Mouse (Mus musculus): Measurements from ENCODE around the gene Glo1.

Glo1 gene

GRCm38 (mm10) chr17:30576946-30577345, 49.7 kb downstream of the Glo1 start:
- no peak for DNase-seq (ENCODE audit: low spot score)

DNA sequence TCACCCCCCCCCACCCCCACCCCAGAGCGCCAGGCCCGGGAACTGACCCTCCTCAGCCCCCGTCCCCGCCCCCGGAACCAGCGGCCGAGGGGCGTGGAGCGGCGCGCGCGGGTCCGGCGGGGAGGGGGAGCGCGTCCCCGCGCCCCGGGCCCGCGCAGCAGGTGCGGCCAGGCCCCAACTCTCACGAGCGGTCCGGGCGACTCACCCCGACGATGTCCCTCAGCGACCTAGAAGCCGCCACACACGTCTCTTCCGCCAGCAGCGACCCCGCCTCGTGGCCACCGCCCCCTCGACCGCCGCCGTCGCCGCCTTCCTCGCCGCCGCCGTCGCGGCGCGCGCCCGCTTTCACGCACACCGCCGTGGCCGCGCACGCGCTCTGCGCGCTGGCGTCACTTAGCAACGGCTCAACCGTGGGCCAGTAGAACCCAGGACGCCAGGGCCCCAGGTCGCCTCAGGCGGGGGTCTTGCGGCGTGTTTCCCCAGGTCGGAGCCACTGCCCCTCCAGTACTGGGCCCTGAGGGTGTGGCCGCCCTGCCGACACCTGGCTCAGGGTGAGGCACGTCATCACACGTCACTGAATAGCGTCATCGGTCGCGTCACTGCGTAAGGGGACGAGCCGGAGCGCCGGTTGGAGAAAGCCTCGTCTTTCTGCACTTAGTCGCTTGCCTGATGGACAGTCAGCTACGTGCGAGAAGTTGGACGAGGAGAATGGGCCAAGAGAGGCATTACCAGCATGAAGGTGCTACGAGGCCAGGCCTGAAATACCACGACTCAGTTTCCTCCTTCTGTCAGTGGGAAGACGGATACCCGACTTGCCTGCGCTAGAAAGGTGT, 50.5 kb downstream of the Glo1 start, which contains the start of gene Btbd9:
TSS of gene Btbd9 (minus strand) at position 548 of the 833 bp plus-strand sequence.
- DNase-seq (ENCODE audit: low spot score): peak; percentile 86

GRCm38 (mm10) chr17:30575121-30575904, 51.4 kb downstream of the Glo1 start:
- DNase-seq (ENCODE audit: low spot score): peak; percentile 49

- no peak for DNase-seq (ENCODE audit: low spot score)
Measured at GRCm38 (mm10) chr17:30574783-30575075, 51.9 kb downstream of the Glo1 start.

DNA sequence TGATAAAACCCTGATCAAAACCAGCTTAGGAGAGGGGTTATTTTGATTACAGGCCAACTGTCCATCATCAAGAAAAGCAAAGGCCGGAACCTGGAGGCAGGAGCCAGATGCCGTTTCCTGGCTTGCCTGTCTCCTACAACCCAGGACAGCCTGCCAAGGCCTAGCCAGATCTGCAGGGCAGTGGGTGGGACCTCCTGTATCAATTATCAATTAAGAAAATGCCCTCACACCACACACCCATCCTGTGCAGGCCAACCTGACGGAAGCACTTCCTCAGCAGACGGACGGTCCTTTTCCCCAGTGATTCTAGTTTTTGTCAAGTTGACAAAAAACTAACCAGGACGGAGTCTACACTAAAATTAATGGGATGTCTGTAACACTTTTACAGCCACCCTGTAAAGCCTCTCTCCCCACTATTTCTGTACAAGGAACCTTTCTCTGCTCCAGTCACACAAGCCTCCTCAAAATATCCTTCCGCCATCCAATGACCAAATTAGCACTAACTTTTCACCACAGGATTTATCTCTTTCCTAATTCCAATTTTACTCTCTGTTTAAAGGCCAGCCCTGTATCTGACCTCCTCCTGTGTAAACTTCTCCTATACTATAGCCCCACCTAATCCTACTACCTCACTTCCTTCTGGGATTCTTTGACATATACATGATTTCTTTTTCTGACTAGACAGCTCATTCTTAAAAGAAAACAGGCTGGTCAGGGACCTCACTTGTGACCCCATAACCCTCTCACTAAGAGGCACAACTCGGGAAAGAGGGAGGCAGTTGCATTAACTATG, 52.5 kb downstream of the Glo1 start:
- peak; percentile 46 for DNase-seq (ENCODE audit: low spot score)

DNA sequence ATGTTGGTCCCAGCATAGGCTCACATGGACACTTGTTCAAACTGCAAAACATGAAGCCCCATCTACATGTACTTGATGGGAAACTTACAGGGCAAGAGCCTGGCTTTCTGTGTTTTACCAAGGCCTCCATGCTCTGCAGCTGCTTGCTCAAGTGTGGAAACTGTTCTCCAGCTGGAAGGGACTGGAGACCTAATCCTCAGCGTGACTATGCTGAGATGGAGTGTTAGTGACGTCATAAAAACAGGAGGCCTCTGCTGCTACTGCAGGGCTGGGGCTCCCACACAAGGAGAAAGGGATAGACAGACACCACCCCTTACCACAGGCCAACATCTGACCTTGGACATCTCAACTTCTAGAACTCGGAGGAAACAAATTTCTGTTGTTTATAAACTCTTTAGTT, 55.7 kb downstream of the Glo1 start:
- DNase-seq (ENCODE audit: low spot score): no peak

DNA sequence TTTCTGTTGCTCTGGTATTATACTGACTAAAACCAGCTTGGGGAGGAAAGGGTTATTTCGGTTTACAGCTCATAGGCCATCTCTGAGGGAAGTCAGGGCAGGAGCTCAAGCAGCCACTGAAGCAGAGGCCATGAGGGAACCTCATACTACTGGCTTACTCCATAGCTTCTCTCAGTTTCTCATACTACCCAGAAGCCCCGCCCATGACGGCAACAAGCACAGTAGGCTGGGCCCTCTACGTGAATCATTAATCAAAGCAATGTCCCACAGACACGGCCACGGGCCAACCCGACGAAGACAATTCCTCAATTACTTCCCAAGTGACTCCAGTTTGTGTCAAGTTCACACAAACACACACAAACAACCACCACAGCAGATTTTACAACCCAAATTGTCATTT, 56.5 kb downstream of the Glo1 start:
- DNase-seq (ENCODE audit: low spot score): no peak

- DNase-seq (ENCODE audit: low spot score): no peak
Measured at GRCm38 (mm10) chr17:30568473-30568872, 58.2 kb downstream of the Glo1 start.

DNA sequence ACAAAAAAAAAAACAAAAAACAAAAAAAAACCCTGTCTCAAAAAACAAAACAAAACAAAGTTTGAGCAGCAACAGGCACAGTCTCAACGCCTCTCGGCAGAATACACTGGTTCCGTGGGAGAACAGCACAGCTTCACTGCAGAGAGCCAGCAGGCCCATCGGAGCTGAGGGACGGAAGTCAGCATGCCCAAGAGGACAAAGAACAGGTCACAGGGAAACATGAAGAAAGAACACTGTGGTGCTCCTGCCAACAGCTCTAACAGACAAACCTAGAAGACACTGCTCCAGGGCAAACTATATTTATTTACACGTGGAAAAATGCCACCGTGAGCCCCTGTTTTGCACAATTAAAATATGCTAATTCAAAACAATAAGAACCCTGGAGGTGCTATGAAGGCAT, 61.7 kb downstream of the Glo1 start:
- DNase-seq (ENCODE audit: low spot score): no peak

DNA sequence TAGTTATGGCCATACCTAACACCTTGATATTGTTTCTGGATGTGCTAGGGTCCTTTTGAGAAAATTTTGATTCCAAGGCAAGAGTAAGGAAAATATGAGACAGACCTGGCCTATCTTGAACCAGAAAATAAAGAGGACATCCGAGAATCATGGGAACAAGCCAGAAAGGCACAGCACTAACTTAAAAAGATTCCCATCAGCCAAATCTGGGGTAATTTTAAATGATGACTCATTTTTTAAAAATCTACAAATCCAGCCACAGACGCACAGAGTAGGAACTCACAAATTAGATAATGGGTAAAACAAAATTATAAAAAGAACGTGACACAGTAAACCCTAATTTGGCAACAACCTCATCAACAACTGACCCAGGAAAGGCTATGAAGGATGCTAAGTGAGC, 62.3 kb downstream of the Glo1 start:
- no peak for DNase-seq (ENCODE audit: low spot score)

DNA sequence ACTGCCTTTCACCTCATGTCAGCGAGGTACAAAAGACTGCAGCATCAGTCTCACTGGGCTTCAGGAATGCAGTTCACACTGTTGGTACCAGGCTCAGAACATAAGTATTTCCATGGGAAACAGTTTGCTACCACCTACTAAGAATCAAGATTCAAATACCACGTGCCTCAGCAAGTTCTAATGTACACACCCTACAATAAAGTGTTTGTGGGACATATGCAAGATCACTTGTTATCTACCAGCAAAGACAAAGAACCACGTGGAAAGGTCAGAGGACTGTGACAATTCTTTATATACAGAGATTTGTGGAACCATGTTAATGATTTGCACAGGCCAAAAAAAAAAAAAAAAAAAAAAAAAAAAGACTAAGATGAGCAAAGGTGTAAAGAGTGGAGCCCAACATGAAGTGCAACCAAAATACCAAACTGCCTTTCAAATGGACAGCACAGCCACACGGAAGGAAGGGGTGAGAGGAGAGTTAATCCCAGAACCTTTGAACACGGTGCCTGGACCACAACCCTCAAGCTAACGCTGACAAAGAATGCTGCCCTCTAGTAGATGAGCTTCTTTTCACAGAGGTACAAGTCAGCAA, 63.1 kb downstream of the Glo1 start:
- no peak for DNase-seq (ENCODE audit: low spot score)

DNA sequence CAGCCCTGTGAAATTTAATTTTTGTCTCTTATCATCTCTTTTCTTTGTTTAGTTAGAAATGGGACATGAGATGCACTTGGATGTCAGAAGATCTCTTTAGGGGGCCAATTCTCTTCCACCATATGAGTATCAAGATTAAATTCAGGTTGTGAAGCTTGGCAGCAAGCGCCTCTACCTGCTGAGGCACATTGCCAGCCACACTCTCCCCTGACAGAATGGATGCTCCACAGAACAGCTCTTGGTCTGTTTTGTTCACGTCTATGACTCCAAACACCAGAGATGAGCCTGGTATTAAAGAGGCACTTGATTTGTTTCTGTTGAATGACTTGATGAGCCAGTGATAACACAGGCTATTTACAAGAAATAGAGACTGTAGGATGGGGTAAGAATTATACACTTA, 63.9 kb downstream of the Glo1 start:
- DNase-seq (ENCODE audit: low spot score): no peak

- DNase-seq (ENCODE audit: low spot score): peak; percentile 51
Measured at GRCm38 (mm10) chr17:30559536-30559935, 67.1 kb downstream of the Glo1 start.

- DNase-seq (ENCODE audit: low spot score): no peak
Measured at GRCm38 (mm10) chr17:30558623-30559022, 68.0 kb downstream of the Glo1 start.

DNA sequence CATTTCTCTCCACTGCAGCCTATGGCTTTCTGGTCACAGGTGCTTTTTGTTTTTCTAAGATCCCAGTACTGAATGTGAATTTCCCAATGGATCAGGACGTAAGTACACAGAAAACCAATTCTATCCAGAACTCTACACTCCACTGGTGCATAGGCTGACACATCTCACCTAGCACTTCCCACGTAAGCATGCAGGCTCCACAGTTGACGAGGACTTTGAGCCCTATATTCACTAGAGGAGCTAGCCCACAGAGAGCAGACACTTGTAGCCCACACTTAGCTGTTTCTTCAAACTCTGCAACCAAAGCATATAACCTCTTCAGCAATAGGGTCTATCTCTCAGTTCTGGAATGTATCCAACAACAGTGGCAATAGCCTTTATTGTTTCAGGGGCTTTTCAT, 70.2 kb downstream of the Glo1 start:
- no peak for DNase-seq (ENCODE audit: low spot score)

GRCm38 (mm10) chr17:30553027-30553937, 73.4 kb downstream of the Glo1 start:
- DNase-seq (ENCODE audit: low spot score): peak; percentile 42

DNA sequence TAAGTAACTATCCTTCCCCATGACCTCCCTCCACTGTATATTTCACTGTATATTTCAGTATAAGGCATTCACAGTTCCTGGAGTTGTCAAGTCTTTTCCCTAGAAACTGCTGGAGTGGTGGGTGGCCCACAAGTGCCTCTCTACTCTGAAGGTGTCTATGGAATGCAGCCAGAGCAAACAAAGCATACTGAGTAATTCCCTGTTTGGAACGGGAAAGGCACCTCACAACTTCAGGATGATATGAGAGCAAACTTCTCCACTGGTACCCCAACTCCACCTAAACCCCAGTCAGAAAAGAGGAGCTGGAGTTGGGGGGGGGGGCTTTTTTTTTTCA, 75.9 kb downstream of the Glo1 start:
- DNase-seq (ENCODE audit: low spot score): no peak

GRCm38 (mm10) chr17:30549899-30550773, 76.5 kb downstream of the Glo1 start:
- no peak for DNase-seq (ENCODE audit: low spot score)

DNA sequence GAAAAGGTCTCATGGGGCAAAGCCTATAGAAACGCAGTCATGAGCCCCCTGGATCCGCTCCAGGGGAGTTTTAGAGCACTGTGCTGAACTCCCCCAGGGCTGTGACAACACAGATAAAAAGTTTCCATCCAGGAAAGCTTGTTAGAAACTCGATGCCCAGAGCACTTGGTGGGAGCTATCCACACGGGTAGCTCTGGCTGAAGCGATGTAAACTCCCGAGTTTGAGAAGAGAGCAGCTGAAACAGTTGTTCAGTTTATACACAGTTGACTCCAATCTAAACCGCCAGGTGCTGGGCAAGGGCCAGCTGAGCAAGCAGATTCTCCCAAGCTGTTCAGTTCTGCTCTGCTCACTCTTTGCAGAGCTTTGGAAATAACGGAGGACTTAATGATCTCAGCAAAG, 87.6 kb downstream of the Glo1 start:
- no peak for DNase-seq (ENCODE audit: low spot score)

- no peak for DNase-seq (ENCODE audit: low spot score)
Measured at GRCm38 (mm10) chr17:30536651-30537050, 90.0 kb downstream of the Glo1 start.
